Mouse (Mus musculus) megakaryocyte, adult 5-6 weeks (primary cell): ENCODE data around the gene Apaf1. TPM values are rescaled to one million over a fixed set of nuclear protein-coding genes. Genes with fewer than 3 reads are reported as not detected.

ENCODE experiments used
- ATAC-seq: 2 replicates; pipeline ENCODE4 v1.8.0; 2016; ENCODE audit warnings: mild to moderate bottlenecking, inconsistent platforms; ENCODE audit not compliant: poor library complexity, severe bottlenecking
- total RNA-seq, 2 experiments: library from RNA; stranded (forward) in 1 of 2; stranded (reverse) in 1 of 2; fragments of 153-499, 151-499 nt in 1 of 2; fragments of 221-1000, 200-1000 nt in 1 of 2; gene quantifications; 2 replicates each; pipeline versions ENCODE4 v1.2.3 to v1.2.4; 2015 to 2017

Gene Apaf1
- total RNA-seq, 2 experiments from 2014 or later, result 73.6 to 139 TPM

- no peak for ATAC-seq
These were observed 92.2 kb downstream of the Apaf1 start for GRCm38 (mm10) chr10:90990340-90990739.

DNA sequence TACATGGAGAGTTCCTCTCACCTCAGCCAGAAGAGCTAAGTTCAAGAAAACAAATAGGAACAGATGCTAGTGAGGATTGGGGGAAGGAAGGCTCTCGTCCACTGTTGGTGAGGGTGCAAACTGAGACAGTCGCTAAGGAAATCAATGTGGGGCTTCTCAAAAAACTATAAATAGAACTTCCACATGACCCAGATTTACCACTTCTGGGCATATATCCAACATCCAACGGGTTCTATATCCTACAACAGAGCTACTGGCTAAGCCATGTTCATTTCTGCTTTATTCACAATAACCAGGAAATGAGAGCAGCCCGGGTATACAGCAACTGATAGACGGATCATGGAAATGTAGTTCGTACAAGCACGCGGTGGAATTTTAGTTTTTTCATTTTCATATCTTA, 99.5 kb downstream of the Apaf1 start:
- ATAC-seq, result peak; percentile 67

DNA sequence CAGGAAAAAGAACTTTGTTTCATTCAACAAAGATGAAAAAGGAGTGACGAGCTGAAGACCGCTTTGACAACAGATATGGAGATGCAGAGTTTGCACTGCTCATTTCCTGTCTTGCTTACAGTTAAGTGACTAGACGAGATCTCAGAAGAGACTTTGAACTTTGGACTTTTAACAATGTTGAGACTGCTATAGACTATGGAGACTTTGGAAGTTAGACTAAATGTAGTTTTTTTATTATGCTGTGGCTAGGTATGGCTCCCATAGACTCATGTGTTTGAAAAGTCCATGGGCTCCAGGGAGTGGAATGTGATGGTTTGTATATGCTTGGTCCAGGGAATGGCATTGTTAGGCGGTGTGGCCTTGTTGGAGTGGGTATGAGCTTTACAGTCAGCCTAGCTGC, 100.8 kb downstream of the Apaf1 start:
- no peak for ATAC-seq

DNA sequence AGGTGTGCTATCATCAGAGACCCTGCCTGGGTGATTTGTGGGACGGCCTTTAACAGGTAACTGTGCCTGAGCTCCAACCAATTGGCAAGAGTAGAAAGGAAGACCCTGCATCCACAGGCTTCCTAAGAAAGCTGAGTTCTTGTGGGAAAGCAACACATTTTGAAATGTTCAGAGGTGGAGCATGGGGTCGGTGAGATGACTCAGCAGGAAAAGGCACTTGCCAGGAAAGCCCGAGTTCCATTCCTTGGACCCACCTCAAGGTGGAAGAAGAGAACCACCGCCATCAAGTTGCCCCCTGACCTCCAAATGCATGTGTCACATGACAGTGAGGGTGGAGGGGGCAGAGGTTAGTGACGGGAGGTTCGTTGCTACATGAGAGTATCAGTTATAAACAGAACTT, 108.1 kb downstream of the Apaf1 start:
- no peak for ATAC-seq

GRCm38 (mm10) chr10:90974084-90974483, 108.5 kb downstream of the Apaf1 start:
- ATAC-seq, result no peak

GRCm38 (mm10) chr10:90970560-90970959, 112.0 kb downstream of the Apaf1 start:
- no peak for ATAC-seq

DNA sequence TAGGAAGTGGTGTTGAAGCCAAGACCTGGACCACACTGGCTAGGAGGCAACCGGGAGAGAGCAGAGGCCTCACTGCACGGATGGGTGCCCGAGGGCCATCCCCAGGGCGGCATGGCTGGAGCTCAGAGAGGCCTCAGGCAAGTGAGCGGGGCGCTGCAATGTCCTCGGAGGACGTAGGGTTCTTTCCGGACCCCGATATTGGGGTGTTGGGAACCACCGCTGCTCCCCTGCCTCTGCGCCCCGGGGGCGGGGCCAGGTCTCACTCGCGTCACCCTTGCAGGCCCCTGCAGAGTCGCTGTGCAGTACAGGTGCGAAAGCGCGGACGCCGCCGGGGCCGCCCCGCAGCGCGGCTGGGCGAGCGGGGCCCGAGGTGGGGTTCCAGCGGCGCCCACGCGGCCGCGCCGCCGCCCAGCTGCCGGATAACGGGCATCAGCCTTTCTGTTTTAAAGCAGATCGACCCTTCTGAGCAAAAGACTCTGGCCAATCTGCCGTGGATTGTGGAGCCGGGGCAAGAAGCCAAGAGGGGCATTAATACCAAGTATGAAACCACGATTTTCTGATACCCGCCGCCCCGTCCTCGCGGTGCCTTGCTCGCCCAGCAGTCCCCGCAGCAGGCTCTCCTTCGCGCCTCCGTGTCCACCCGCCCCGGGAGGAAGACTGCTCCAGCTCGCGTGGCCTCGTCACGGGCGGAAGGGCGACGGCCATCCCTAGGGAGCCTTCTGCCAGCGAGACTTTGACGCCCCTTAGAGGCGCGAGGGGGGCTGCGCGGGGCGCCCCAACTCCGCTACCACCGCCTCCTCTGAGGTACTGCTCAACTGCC, 113.0 kb downstream of the Apaf1 start:
- ATAC-seq, result no peak

DNA sequence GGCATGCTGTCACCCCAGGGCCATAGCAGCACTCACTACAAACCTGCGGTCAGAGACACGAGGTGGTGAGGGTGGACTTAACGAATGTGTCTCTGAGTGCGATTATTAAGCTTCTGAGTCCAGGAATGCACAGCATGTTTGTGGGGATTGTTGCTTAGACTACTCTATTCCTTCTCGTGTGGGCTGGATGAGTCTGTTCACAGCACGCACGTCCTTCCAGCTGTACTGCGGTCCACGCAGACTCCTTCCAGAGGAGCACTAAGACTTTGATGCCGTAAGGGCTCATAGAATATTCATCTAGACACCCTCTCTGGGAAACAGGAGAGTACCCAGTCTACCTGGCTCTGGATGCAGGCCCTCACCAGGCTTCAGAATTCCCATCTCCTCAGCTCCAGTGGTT, 114.3 kb downstream of the Apaf1 start:
- ATAC-seq, result no peak

GRCm38 (mm10) chr10:90966821-90967220, 115.7 kb downstream of the Apaf1 start:
- ATAC-seq, result no peak

DNA sequence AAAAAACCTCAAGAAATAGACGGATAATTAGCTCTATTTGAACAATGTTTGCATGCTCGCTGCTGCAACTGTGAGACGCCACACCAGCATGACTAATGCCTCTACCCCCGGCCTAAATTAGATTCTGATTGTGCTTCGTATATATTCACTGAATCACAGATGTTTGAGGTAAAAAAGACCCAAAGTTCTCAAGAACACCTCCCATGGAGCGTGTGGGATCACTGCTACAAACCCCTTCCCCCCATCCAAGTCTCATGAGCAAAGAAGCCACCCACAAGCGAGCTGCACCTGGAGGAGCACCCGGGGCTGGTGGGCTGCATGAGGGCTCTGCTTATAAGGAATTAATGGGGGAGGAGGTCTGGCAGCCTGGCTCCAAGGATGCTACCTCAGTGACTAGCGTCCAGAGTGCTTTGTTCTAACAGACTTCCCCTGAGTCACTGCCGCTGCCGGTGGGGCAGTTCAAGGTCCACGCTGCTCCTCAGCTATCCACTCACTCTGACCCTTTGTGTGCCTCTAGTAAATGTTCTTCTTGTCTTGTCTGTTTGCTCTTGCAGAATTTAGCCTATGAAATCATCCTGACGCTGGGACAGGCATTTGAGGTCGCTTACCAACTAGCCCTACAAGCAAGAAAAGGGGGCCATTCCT, 116.8 kb downstream of the Apaf1 start:
- ATAC-seq, result no peak

- ATAC-seq, result no peak
These were observed 118.1 kb downstream of the Apaf1 start for GRCm38 (mm10) chr10:90964511-90964910.

GRCm38 (mm10) chr10:90960374-90960773, 122.2 kb downstream of the Apaf1 start:
- ATAC-seq, result no peak

- ATAC-seq, result no peak
These were observed 128.7 kb downstream of the Apaf1 start for GRCm38 (mm10) chr10:90953821-90954220.

GRCm38 (mm10) chr10:90953103-90953709, 129.4 kb downstream of the Apaf1 start:
- ATAC-seq, result no peak

DNA sequence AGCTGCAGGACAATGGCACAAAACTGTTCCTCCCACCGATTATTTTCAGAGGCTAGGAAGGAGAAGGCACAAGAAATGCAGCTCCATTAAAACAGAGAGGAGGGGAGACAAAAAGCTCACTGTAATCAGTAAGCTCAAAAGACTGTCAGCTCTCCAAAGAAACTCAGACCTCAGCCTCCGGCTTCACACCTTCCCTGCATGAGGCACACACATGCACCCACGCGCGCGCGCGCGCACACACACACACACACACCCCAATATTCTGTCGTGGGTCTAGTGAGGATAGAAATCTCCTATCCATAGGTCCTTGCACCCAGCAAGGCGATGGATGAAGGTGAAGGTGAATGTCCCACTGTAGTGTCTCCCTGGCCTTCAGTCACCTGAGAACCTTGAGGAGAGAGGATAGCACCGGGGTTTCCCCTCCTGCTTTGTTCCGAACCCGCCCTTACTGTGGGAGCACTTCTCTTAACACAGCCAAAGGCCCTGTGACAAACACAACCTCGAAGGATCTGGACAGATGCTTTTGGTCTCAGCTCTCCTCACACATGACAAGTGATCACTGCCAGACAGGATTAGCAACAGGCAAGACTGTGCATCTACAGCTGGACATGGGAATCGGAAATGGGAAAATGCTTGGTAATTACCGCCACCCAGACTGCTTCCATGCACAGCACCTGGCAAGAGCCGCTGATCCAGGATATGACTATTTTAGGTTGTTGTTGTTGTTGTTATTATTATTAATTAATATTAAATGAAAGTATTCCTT, 134.8 kb downstream of the Apaf1 start:
- no peak for ATAC-seq

DNA sequence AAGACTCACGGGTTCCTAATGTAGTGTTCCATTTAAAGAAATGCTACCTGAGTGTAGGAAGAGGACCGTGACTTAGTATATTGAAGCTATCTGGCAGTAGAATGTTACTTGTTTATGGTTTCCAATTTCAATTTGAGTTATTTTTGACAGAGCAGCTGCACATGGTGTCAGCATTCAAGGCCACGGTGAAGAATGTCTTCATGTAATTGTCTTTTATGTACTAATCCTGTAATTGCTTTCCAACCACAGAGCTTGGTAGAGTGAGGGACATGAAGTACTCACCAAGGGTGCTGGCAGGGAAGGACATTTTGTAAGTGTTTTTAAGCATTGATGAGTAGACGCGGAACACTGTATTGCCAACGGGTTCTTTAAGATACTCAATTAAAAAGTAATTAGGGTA, 135.5 kb downstream of the Apaf1 start:
- no peak for ATAC-seq

DNA sequence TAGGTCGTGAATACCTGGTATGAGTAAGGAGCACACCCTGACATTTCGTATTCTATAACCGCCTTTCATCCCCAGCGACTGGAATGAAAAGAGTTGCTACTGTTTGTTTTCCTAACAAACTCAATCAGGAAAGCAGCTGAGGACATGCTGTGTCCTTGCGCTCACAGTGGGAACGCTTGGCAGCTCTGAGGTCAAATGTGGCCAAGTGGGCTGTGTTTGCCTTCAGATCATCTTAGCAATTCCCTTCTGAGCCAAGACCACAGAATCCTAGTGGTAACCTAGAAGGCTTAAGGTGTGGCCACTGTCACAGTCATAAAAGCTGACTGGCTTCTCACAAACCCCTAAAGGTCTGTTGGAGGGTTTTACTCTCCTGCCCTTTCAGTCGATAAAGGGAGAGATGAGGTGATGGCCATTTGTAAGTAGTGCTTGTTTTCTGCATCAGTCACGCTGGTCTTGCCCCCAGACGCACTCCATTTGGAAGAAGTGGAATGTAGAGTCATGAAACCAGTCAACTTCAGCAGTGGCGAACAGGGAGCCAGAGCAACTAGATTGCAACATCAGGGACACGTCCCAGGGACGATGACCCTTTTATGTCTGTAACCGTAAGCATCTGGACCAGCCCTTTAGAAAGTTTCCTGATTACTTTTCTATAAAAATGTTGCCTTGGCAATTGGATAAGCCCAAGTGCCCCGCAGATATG, 140.4 kb downstream of the Apaf1 start:
- no peak for ATAC-seq

DNA sequence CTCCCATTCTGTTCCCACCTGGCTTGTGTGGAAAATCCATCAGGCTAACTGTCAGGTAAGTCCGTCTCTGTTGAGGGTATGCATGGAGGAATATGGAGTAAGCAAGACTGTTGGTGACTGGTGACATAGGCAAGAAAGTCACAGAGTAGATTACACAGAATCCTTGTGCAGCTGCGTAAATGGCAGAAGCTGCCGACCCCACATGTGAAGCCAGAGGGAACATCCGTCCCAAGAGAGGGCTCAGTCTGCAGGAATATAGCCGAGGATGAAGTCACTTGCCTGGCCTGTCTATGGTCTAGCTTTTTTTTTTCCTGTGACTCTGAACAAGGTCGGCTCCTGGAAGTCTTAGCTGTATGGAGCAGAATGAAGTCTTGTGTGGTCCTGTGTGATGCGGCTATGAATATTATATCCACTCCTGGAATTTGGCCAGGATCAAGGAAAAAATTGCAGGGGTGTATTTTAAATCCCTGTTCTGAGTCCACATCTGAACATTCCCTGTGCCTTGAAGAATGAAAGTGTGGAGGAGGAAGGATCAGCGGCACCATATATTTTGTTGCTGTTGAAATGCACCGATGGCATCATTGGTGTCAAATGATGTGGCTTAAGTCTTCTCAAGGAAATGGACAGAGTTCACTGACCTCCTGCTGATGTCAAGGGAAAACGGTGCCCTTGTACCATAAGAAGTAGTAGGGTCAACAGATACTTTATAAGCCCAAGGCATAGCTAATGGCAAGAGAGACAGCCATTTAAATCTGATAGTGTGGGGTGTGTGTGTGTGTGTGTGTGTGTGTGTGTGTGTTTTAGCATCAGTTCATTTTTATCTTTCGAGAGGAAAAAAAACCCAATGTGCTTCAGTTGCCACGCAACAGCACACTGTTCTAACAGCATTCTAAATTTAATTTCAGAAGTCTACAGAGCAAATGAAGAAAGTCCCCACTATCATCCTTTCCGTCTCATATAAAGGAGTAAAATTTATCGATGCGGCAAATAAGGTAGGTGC, 141.7 kb downstream of the Apaf1 start:
- ATAC-seq, result no peak
